Mouse (Mus musculus) stomach, postnatal 0 days (tissue): ENCODE results near the gene Fgf11.

Source experiments
- CTCF ChIP-seq: IDR thresholded peaks from 2 replicates; pipeline ENCODE4 v1.5.1; 2016; ENCODE audit warnings: antibody characterized with exemption, low read depth, mild to moderate bottlenecking, moderate library complexity
- EP300 ChIP-seq: optimal IDR thresholded peaks from 2 replicates; pipeline ENCODE3; 2016; ENCODE audit warnings: antibody characterized with exemption

GRCm38 (mm10) chr11:69767625-69767909, 34.1 kb downstream of the Fgf11 start:
- TF ChIP-seq EP300 = no peak
- no peak for TF ChIP-seq CTCF
